Mouse (Mus musculus): Measurements from ENCODE around the gene Tbrg1. TPM values are rescaled to one million over a fixed set of nuclear protein-coding genes. Genes with fewer than 3 reads are reported as not detected.

Gene Tbrg1
- total RNA-seq, 1 experiment from 2014 or later = 59.9 TPM

- no peak for ATAC-seq (replicated peaks in 1 of 2; ENCODE audit: insufficient read depth in 1 of 2, low FRiP score in 2 of 2, low TSS enrichment in 1 of 2, low read depth in 1 of 2, poor library complexity in 2 of 2, severe bottlenecking in 2 of 2)
Measured at GRCm38 (mm10) chr9:37638721-37639120, 18.4 kb downstream of the Tbrg1 start.

GRCm38 (mm10) chr9:37636800-37637542 is 20.1 kb downstream of the Tbrg1 start:
- ATAC-seq (replicated peaks in 1 of 2; ENCODE audit: insufficient read depth in 1 of 2, low FRiP score in 2 of 2, low TSS enrichment in 1 of 2, low read depth in 1 of 2, poor library complexity in 2 of 2, severe bottlenecking in 2 of 2) = no peak

DNA sequence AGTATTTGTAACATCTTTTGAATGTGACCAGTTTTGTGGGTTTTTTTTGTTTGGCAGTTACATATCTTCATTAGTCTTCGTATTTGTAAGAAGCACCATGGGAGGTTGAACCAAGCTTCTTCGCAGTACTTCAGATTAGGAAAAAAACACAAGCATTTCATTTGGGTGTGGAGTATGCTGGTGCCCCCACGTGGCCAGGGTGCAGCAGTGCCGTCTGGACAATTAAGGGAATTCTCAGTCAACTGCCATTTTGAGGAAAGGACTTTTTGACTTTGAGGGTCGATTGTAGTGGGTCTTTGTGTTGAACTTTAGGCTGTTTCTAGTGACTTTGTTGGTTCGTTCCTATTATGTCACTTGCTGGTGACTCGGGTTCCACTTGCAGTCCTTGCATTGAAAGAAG is 20.8 kb downstream of the Tbrg1 start:
- ATAC-seq (replicated peaks in 1 of 2; ENCODE audit: insufficient read depth in 1 of 2, low FRiP score in 2 of 2, low TSS enrichment in 1 of 2, low read depth in 1 of 2, poor library complexity in 2 of 2, severe bottlenecking in 2 of 2) = peak; percentile 86 to 88

GRCm38 (mm10) chr9:37634269-37634668 is 22.8 kb downstream of the Tbrg1 start:
- no peak for ATAC-seq (replicated peaks in 1 of 2; ENCODE audit: insufficient read depth in 1 of 2, low FRiP score in 2 of 2, low TSS enrichment in 1 of 2, low read depth in 1 of 2, poor library complexity in 2 of 2, severe bottlenecking in 2 of 2)

GRCm38 (mm10) chr9:37632305-37632704 is 24.8 kb downstream of the Tbrg1 start:
- no peak for ATAC-seq (replicated peaks in 1 of 2; ENCODE audit: insufficient read depth in 1 of 2, low FRiP score in 2 of 2, low TSS enrichment in 1 of 2, low read depth in 1 of 2, poor library complexity in 2 of 2, severe bottlenecking in 2 of 2)

DNA sequence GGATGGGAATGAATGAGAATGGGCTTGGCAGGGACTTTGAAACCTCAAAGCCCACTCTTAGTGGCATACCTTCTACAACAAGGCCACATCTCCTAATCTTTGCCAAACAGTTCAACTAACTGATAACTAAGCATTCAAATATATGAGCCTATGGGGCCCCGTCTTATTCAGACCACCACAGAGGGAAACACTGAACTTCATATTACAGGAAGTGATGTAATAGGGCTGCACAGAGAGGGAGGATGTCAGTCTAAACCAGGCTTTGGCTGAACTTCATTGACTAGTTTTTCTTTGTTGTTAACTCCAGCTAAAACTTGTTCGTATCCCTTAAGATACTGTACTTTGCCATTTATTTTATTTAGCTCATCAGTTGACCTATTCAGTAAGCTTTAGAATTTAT is 27.2 kb downstream of the Tbrg1 start:
- ATAC-seq (replicated peaks in 1 of 2; ENCODE audit: insufficient read depth in 1 of 2, low FRiP score in 2 of 2, low TSS enrichment in 1 of 2, low read depth in 1 of 2, poor library complexity in 2 of 2, severe bottlenecking in 2 of 2) = peak; percentile 59 to 66; a peak in 2 of 4 replicates

GRCm38 (mm10) chr9:37628581-37628980 is 28.5 kb downstream of the Tbrg1 start:
- no peak for ATAC-seq (replicated peaks in 1 of 2; ENCODE audit: insufficient read depth in 1 of 2, low FRiP score in 2 of 2, low TSS enrichment in 1 of 2, low read depth in 1 of 2, poor library complexity in 2 of 2, severe bottlenecking in 2 of 2)

DNA sequence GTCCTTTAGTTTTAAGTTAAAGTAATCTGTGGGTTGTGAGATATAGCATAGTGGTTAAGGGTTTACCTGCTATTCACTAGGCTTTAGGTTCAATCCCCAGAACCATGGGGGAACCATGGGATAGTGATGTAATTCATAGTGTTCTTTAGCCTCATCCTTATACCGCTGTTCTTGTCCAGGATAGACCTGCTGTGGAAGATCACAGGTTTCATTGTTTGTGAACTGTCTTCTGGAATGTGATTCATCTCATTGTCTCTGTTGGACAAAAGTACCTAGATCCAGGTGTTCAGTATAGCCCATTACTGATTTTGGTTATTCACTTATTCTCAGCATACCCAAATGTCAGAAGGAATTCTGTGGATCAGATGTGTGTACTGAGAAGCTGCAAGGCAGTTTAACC is 29.8 kb downstream of the Tbrg1 start:
- ATAC-seq (replicated peaks in 1 of 2; ENCODE audit: insufficient read depth in 1 of 2, low FRiP score in 2 of 2, low TSS enrichment in 1 of 2, low read depth in 1 of 2, poor library complexity in 2 of 2, severe bottlenecking in 2 of 2) = no peak

DNA sequence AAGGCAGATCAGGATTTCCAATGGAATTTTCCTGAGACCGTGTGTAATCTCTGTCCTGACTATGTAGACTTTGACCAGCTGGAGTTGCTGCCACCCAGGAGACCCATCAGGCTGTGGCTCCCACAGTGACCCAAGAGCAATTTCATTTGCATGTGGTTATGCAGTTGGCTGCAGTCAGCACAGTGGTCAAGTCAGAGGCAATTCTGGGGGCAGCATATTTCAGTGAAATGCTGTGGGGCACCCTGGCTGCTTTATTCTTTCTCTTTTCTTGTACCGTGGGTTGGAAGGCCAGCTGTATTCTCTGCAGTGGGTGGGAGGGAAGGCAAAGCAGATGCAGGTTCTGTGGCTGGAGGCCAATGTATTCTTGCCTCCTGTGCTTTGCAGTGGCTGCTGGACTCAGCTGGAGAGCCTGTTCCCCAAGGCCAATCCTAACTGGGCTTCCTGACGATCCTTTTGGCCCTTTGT is 31.0 kb downstream of the Tbrg1 start:
- no peak for ATAC-seq (replicated peaks in 1 of 2; ENCODE audit: insufficient read depth in 1 of 2, low FRiP score in 2 of 2, low TSS enrichment in 1 of 2, low read depth in 1 of 2, poor library complexity in 2 of 2, severe bottlenecking in 2 of 2)

- no peak for ATAC-seq (replicated peaks in 1 of 2; ENCODE audit: insufficient read depth in 1 of 2, low FRiP score in 2 of 2, low TSS enrichment in 1 of 2, low read depth in 1 of 2, poor library complexity in 2 of 2, severe bottlenecking in 2 of 2)
Measured at GRCm38 (mm10) chr9:37625641-37626040, 31.5 kb downstream of the Tbrg1 start.

DNA sequence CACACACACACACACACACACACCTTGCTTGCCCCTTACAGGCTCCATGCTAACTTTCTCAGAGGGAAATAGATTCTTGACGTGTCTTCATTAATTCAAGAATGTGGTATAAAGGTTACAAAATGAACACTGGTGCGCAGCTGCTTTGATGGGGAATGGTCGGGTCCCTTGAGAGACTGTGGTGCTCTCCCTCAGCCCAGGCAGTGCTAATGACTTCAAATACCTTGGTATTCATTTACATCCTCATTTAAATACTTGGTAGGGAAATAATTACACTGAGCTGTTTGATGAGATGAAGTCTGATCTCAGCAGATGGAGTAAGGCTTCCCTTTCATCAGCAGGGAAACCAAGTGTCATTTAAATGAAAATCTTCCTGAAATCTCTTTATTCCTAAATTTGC is 32.0 kb downstream of the Tbrg1 start:
- ATAC-seq (replicated peaks in 1 of 2; ENCODE audit: insufficient read depth in 1 of 2, low FRiP score in 2 of 2, low TSS enrichment in 1 of 2, low read depth in 1 of 2, poor library complexity in 2 of 2, severe bottlenecking in 2 of 2) = no peak

- no peak for ATAC-seq (replicated peaks in 1 of 2; ENCODE audit: insufficient read depth in 1 of 2, low FRiP score in 2 of 2, low TSS enrichment in 1 of 2, low read depth in 1 of 2, poor library complexity in 2 of 2, severe bottlenecking in 2 of 2)
Measured at GRCm38 (mm10) chr9:37624502-37624901, 32.6 kb downstream of the Tbrg1 start.

GRCm38 (mm10) chr9:37623981-37624380 is 33.1 kb downstream of the Tbrg1 start:
- no peak for ATAC-seq (replicated peaks in 1 of 2; ENCODE audit: insufficient read depth in 1 of 2, low FRiP score in 2 of 2, low TSS enrichment in 1 of 2, low read depth in 1 of 2, poor library complexity in 2 of 2, severe bottlenecking in 2 of 2)

GRCm38 (mm10) chr9:37621290-37621689 is 35.8 kb downstream of the Tbrg1 start:
- no peak for ATAC-seq (replicated peaks in 1 of 2; ENCODE audit: insufficient read depth in 1 of 2, low FRiP score in 2 of 2, low TSS enrichment in 1 of 2, low read depth in 1 of 2, poor library complexity in 2 of 2, severe bottlenecking in 2 of 2)

- ATAC-seq (replicated peaks in 1 of 2; ENCODE audit: insufficient read depth in 1 of 2, low FRiP score in 2 of 2, low TSS enrichment in 1 of 2, low read depth in 1 of 2, poor library complexity in 2 of 2, severe bottlenecking in 2 of 2) = no peak
Measured at GRCm38 (mm10) chr9:37616770-37617169, 40.3 kb downstream of the Tbrg1 start.

GRCm38 (mm10) chr9:37615220-37615619 is 41.9 kb downstream of the Tbrg1 start:
- ATAC-seq (replicated peaks in 1 of 2; ENCODE audit: insufficient read depth in 1 of 2, low FRiP score in 2 of 2, low TSS enrichment in 1 of 2, low read depth in 1 of 2, poor library complexity in 2 of 2, severe bottlenecking in 2 of 2) = no peak

GRCm38 (mm10) chr9:37614316-37614715 is 42.8 kb downstream of the Tbrg1 start:
- no peak for ATAC-seq (replicated peaks in 1 of 2; ENCODE audit: insufficient read depth in 1 of 2, low FRiP score in 2 of 2, low TSS enrichment in 1 of 2, low read depth in 1 of 2, poor library complexity in 2 of 2, severe bottlenecking in 2 of 2)

DNA sequence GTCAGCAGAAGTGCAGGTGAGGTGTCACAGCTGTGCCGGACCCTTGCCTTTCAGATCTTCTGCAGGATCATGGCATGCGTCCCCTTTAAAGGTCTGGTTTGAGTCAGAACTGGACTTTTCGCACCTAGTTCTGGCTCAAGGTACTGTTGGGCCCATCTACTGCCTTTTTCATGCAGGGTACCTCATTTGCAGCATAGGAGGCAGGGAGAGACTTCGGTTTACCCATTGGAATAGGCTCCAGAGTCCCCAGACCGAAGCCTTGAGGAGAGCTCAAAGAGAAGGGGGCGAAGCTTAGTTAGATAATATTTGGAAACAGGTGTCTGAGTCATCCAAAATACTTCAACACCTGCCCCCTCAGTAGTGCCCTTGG is 43.2 kb downstream of the Tbrg1 start:
- ATAC-seq (replicated peaks in 1 of 2; ENCODE audit: insufficient read depth in 1 of 2, low FRiP score in 2 of 2, low TSS enrichment in 1 of 2, low read depth in 1 of 2, poor library complexity in 2 of 2, severe bottlenecking in 2 of 2) = peak in 1 of 2 experiments; percentile 2; a peak in 1 of 4 replicates

GRCm38 (mm10) chr9:37613182-37613910 is 43.8 kb downstream of the Tbrg1 start, which contains the start of gene Spa17:
Spa17 (minus strand) TSS chr9:37613722.
- ATAC-seq (replicated peaks in 1 of 2; ENCODE audit: insufficient read depth in 1 of 2, low FRiP score in 2 of 2, low TSS enrichment in 1 of 2, low read depth in 1 of 2, poor library complexity in 2 of 2, severe bottlenecking in 2 of 2) = peak; percentile 91 to 97
